Mouse (Mus musculus) midbrain, embryonic 13.5 days (tissue): Measurements from ENCODE around the gene Dbx2. TPM values are rescaled to one million over a fixed set of nuclear protein-coding genes. Genes with fewer than 3 reads are reported as not detected.

Experiments used
- ATAC-seq: fragments of 200-750 bp; cut with Nextera tagmentation; 2 replicates; pipeline ENCODE4 v1.8.0; 2017; ENCODE audit warnings: mild to moderate bottlenecking, moderate TSS enrichment, moderate library complexity
- H3K27ac ChIP-seq: fragments of 300-500 bp; sonication (generic); 2 replicates; pipeline ENCODE4 v1.5.1; 2015; ENCODE audit warnings: inconsistent platforms, mild to moderate bottlenecking, moderate library complexity
- H3K27me3 ChIP-seq: fragments of 300-500 bp; sonication (generic); 2 replicates; pipeline ENCODE4 v1.6.1; 2015; ENCODE audit warnings: mild to moderate bottlenecking, inconsistent platforms
- H3K36me3 ChIP-seq: fragments of 300-500 bp; sonication (generic); 2 replicates; pipeline ENCODE4 v1.6.1; 2015; ENCODE audit warnings: mild to moderate bottlenecking, inconsistent platforms
- H3K4me1 ChIP-seq: fragments of 300-500 bp; sonication (generic); replicated peaks from 2 replicates; pipeline ENCODE4 v1.6.1; 2015; ENCODE audit warnings: inconsistent platforms
- H3K4me2 ChIP-seq: fragments of 300-500 bp; sonication (generic); replicated peaks from 2 replicates; pipeline ENCODE4 v1.6.1; 2015; ENCODE audit warnings: moderate library complexity, mild to moderate bottlenecking, inconsistent platforms
- H3K4me3 ChIP-seq: fragments of 300-500 bp; sonication (generic); replicated peaks from 2 replicates; pipeline ENCODE4 v1.5.1; 2015; ENCODE audit warnings: mild to moderate bottlenecking, inconsistent platforms
- H3K9ac ChIP-seq: fragments of 300-500 bp; sonication (generic); replicated peaks from 2 replicates; pipeline ENCODE4 v1.6.1; 2015; ENCODE audit warnings: mild to moderate bottlenecking, inconsistent platforms
- H3K9me3 ChIP-seq: fragments of 300-500 bp; sonication (generic); 2 replicates; pipeline ENCODE4 v1.6.1; 2016; ENCODE audit warnings: mild to moderate bottlenecking, inconsistent platforms
- WGBS: fragments of 180-500 bp; shearing (Covaris S2); methylation state at CpG from one replicate; pipeline ENCODE4 v1.1.7; 2015; 5-methylcytosine and 5-hydroxymethylcytosine counted together
- polyA plus RNA-seq: library from polyadenylated mRNA; unstranded; fragments of >200 nt; fragmentation: Nextera tagmentation; extraction: Ambion mirVana; gene quantifications from 2 replicates; pipeline ENCODE4 v1.2.1, GENCODE M21; 2015

Gene Dbx2
- polyA plus RNA-seq, 1 experiment from 2014 or later = 1.5 TPM

DNA sequence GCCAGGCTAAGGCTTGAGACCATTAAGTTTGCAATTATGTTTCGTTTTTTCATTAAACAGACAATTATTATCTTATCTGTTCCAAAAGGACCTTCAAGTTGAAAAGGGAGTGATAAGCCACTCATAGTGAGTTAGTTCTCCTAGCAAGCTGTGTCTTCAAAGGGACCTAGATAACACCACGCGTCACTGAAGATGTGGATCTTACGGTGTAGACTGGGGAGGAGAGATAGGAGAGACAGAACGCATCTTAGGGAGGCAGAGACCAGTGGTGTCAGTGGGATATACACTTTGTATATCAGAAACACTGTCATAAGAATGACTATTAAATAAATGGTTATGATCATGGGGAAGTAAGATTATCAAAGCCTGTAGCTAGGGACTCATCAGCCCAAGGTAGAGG is 4.6 kb upstream of the Dbx2 start:
- Histone ChIP-seq H3K27ac (no peak overlapping the region), H3K9me3 (no peaks in the 10 kb centered on the region), H3K36me3 (no peaks in the 10 kb centered on the region), H3K27me3 (peaks cover 38% of the 10 kb centered on the region), H3K4me1 (no peaks in the 10 kb centered on the region), H3K9ac (no peak overlapping the region), H3K4me3 (no peak overlapping the region), H3K4me2 (no peak overlapping the region)
- 90% methylated on average over 5 of the region's 5 CpGs for WGBS
- no peak for ATAC-seq

DNA sequence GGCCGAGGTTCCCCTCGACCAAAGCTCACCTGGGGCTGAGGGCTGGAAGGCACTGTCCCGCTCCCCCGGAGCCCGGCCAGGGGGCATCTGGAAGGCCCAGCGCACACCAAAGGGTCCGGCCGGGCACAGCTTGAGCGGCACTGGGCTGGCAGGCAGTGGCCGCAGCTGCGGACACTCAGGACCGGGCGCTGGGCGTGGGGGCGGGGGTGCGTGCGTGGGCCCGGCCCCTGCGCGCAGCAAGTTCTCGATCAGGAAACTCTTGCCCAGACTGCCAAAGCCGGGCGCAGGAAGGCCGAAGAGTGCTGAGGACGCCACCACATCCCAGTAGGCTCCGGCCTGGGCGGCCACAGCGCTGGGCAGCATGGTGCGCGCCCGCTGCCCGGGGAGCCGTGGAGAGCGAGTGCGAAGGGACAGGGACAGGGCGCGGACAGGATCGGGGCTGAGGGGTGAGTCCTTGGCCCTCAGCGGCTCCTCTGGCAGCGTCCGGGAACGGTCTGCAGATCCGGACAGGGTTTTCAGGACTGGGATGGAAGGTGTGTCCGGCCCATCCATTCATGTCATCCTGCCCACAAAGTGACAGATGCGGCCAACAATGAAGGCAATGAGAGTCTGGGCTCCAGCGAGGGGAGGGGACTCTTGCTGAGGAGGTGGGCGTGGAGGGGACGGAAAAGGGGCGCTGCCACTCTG is 1.4 kb downstream of the Dbx2 start:
- Histone ChIP-seq H3K27ac (no peak overlapping the region), H3K36me3 (no peaks in the 10 kb centered on the region), H3K4me3 (peak overlapping the region; percentile 38), H3K9ac (peak overlapping the region; percentile 10), H3K4me2 (peak overlapping the region; percentile 60), H3K4me1 (peaks cover 22% of the 10 kb centered on the region), H3K9me3 (no peaks in the 10 kb centered on the region), H3K27me3 (peaks cover 89% of the 10 kb centered on the region)
- WGBS = under 1% methylated on average over 49 of the region's 49 CpGs
- 0 out of 2 replicates have a peak, but pooled peaks have one; percentile 45 for ATAC-seq

DNA sequence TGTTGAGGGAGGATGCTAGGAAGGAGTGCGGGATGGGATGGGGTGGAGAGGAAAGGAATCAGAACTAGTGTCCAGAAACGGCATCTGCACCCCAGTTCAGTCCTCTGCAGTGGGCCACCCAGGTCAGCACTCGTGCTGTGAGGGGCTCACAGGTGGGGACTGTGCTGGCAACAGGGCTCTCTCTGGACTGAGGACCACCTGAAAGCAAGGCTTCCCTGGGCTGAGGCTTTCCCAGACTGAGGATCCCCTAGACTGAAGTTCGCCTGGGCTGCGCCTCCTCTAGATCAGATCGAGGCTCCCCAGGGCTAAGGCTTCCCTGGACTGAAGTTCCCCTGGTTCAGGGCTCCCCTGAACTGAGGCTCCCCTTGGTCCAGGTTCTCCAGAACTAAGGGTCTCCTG is 1.9 kb downstream of the Dbx2 start:
- peak overlapping the region; percentile 38 for H3K4me3 ChIP-seq
- 1% methylated on average over 6 of the region's 6 CpGs for WGBS
- H3K4me1 ChIP-seq = peaks cover 22% of the 10 kb centered on the region
- 0 out of 2 replicates have a peak, but pooled peaks have one; percentile 53 for ATAC-seq
- H3K27ac ChIP-seq = no peak overlapping the region
- peak overlapping the region; percentile 10 for H3K9ac ChIP-seq
- peak overlapping the region; percentile 60 for H3K4me2 ChIP-seq
- peaks cover 89% of the 10 kb centered on the region for H3K27me3 ChIP-seq
- no peaks in the 10 kb centered on the region for H3K36me3 ChIP-seq
- H3K9me3 ChIP-seq = no peaks in the 10 kb centered on the region

DNA sequence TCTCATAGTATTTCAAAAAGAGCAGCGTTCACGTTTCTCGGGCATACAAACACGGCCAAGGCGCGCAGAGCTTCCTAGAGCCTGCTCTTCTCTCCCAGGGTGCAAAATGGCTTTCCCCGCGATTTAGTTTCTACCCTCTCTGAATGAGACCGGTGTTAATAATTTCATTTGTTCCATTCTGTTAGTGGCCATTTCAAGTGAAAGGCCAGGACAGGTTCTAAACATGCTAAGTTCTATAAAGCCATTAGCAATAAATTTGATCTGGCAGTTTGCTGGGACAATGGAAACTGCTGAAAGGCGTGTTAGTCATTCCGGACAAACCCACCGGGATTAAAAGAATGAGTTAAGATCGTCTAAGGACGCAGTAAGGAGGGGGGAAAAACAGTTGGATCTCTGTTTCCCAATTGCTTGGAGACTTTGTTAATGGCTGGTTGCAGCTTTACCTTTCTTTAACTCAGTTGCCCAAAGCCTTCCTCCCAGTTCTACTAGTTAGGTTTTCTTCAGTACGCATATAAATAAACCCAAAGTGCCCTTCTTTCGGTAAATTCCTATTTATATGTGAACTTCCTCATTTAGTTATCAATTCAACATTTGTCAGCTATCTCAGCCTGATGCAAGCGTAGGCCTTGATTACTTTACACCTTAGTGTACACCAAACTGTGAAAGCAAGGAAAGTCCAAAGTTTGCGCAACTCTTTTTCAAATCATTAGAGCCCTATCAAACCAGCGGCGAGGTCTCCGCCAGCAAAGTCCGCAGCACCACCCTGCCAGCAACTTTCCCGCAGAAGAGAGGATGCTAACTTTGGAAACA is 2.7 kb downstream of the Dbx2 start:
- no peak for ATAC-seq
- Histone ChIP-seq H3K27me3 (peaks cover 92% of the 10 kb centered on the region), H3K4me1 (peaks cover 22% of the 10 kb centered on the region), H3K9me3 (no peaks in the 10 kb centered on the region), H3K27ac (no peak overlapping the region), H3K9ac (no peak overlapping the region), H3K4me2 (peak overlapping the region; percentile 60; the same call in 1 of the 2 replicates), H3K36me3 (no peaks in the 10 kb centered on the region), H3K4me3 (no peak overlapping the region)
- 1% methylated on average over 23 of the region's 23 CpGs for WGBS

DNA sequence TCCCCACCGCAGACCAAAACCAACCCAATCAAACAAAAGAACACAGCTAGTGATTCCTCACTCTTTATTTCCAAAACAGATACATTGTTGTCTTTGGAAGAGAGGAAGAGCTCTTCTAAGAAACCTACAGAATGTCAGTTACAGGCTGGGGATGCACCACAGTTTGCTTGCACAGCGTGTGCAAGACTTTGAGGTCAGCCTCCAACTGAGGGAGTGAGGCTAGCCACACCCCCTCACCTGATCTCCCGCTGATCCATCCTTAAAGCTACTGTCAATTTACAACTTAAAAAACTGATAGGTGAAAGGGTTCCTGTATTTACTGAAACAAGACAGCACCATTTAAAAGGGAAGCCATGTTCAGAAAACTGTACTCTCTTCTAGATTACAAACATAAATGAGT is 3.9 kb downstream of the Dbx2 start:
- Histone ChIP-seq H3K36me3 (no peaks in the 10 kb centered on the region), H3K4me3 (no peak overlapping the region), H3K4me1 (peaks cover 22% of the 10 kb centered on the region), H3K27me3 (peaks cover 97% of the 10 kb centered on the region), H3K9me3 (no peaks in the 10 kb centered on the region), H3K4me2 (no peak overlapping the region), H3K9ac (no peak overlapping the region), H3K27ac (no peak overlapping the region)
- ATAC-seq = no peak
- WGBS = 0% methylated on average over 3 of the region's 3 CpGs

DNA sequence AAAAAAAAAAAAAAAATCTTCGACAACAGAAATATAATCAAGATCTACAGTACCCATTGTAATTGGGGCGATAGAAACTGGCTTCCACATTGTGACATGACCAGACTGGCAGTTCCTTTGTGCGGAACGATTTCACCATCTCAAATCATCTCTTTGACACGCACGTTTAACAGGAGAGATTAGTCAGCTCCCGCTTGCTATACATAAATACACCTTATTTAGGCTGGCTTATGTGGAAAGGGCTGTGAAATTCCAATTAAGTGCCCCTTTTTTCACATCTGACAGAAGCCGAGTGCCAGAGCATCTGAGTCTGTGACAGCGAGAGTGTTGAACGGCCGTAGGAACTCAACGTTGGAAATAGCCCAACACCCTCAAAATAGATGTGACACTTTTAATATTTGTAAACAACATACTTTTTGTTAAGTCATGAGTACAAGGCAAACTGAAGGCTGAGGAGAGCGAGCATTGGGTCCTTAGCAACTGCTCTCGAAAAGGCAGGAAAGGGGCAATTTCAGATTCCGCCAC is 12.2 kb downstream of the Dbx2 start:
- peaks cover 95% of the 10 kb centered on the region for H3K27me3 ChIP-seq
- H3K4me2 ChIP-seq = no peak overlapping the region
- peaks cover 20% of the 10 kb centered on the region for H3K4me1 ChIP-seq
- no peak overlapping the region for H3K27ac ChIP-seq
- ATAC-seq = peak; percentile 30; the same call in 1 of the 2 replicates
- H3K4me3 ChIP-seq = no peak overlapping the region
- no peaks in the 10 kb centered on the region for H3K36me3 ChIP-seq
- WGBS = 31% methylated on average over 15 of the region's 15 CpGs
- no peaks in the 10 kb centered on the region for H3K9me3 ChIP-seq
- H3K9ac ChIP-seq = no peak overlapping the region

DNA sequence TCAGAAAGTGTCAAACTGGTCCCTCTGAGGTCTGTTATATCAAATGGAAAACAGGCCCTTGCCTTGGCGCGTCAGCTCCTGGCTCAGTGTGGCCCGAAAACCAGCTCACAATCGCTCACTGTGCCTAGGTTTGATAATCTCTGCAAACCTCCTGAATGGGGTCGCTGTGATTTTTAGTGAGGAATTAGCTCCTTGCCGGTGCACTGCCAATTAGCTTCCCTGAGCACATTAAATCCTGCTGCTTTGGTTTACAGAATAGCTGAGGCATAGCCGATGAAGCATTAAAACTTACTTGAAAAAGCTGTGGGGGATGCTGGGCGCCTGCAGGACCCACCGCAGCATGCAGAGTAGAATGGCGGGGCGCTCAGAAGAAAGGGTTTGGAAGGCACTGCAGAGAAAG is 15.4 kb downstream of the Dbx2 start:
- H3K27me3 ChIP-seq = peaks cover 94% of the 10 kb centered on the region
- H3K9me3 ChIP-seq = no peaks in the 10 kb centered on the region
- H3K9ac ChIP-seq = no peak overlapping the region
- no peaks in the 10 kb centered on the region for H3K36me3 ChIP-seq
- no peak overlapping the region for H3K27ac ChIP-seq
- H3K4me1 ChIP-seq = peaks cover 20% of the 10 kb centered on the region
- H3K4me3 ChIP-seq = no peak overlapping the region
- 2% methylated on average over 11 of the region's 11 CpGs for WGBS
- no peak for ATAC-seq
- H3K4me2 ChIP-seq = peak overlapping the region; percentile 28

DNA sequence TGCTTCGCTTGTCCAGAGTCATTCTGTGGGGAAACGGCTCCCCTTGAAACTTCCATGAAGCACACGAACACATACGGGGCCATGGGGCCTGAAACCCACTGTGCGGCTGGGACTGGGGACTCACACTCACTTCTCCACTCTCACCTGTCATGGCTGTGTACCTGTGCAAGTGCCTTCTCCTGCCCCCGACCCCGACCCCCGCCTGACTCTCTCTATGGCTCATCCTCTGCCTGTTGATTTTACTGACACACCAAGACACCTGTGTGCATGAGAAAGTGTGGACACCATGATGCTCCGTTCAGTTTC is 16.0 kb downstream of the Dbx2 start:
- H3K9ac ChIP-seq = no peak overlapping the region
- H3K9me3 ChIP-seq = no peaks in the 10 kb centered on the region
- H3K27me3 ChIP-seq = peaks cover 94% of the 10 kb centered on the region
- H3K4me3 ChIP-seq = 0 out of 2 replicates have a peak overlapping the region, but pooled peaks have one; percentile 16
- peak overlapping the region; percentile 28 for H3K4me2 ChIP-seq
- ATAC-seq = no peak
- H3K4me1 ChIP-seq = peaks cover 20% of the 10 kb centered on the region
- H3K27ac ChIP-seq = no peak overlapping the region
- H3K36me3 ChIP-seq = no peaks in the 10 kb centered on the region
- 21% methylated on average over 9 of the region's 9 CpGs for WGBS

DNA sequence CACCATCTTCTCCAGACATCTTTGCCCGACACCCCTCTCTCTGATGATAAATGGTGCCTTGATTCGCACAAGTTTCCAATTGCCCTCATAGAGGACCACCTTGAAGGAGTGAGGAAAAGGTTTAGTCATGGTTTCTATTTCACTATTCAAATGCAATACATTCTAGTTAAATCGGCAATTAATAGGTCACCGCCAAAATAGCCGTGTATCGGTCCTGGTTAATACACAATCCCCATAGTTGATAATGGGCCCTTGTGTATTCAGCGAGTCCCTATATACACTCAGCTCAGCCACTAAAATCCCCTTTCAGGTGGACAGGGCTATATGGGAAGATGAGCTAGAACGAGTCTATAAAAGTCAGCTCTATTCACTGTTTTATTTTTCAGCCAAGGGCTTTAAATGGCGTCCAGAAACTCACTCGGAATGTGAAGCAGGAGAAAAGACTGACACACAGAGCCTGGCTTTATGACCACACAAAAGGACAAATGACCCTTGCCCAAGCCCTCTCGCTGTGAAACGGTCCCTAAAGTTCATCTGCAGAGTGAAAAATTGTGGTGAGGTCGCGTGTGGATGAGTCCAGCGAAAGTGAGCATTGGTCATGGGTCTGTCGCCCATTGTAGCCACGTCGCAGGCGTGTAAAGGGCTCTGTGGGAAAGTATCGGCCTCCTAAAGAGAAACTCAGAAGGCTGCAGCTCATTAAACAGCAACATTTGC is 16.5 kb downstream of the Dbx2 start:
- ATAC-seq = no peak
- H3K4me3 ChIP-seq = 0 out of 2 replicates have a peak overlapping the region, but pooled peaks have one; percentile 16
- 20% methylated on average over 20 of the region's 20 CpGs for WGBS
- H3K36me3 ChIP-seq = no peaks in the 10 kb centered on the region
- H3K27ac ChIP-seq = no peak overlapping the region
- H3K9me3 ChIP-seq = no peaks in the 10 kb centered on the region
- no peak overlapping the region for H3K9ac ChIP-seq
- H3K27me3 ChIP-seq = peaks cover 94% of the 10 kb centered on the region
- peaks cover 20% of the 10 kb centered on the region for H3K4me1 ChIP-seq
- peak overlapping the region; percentile 28 for H3K4me2 ChIP-seq

DNA sequence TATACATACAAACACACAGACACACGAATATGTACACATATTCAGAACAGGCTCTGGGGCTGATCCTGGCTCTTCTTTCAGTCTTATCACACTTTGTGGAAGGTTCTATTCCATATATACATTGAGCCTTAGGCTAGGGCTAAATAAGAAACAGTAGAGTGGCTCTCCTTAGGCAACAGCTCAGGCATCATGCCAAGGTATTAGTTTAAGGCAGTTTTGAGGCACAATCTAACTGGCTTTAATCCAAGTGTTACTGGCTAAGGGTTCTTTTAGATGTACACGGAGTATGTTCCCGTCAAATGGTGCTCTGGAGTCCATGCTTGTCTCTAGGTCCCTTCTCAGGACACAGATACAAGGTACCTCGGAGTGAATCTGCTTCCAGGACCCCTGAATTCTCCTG is 31.4 kb downstream of the Dbx2 start:
- Histone ChIP-seq H3K9me3 (no peaks in the 10 kb centered on the region), H3K27me3 (peaks cover 7% of the 10 kb centered on the region; the same call in 1 of the 2 replicates), H3K36me3 (no peaks in the 10 kb centered on the region), H3K27ac (no peak overlapping the region), H3K4me2 (no peak overlapping the region), H3K4me1 (no peaks in the 10 kb centered on the region), H3K4me3 (no peak overlapping the region), H3K9ac (no peak overlapping the region)
- WGBS = 88% methylated on average over 4 of the region's 4 CpGs
- no peak for ATAC-seq

DNA sequence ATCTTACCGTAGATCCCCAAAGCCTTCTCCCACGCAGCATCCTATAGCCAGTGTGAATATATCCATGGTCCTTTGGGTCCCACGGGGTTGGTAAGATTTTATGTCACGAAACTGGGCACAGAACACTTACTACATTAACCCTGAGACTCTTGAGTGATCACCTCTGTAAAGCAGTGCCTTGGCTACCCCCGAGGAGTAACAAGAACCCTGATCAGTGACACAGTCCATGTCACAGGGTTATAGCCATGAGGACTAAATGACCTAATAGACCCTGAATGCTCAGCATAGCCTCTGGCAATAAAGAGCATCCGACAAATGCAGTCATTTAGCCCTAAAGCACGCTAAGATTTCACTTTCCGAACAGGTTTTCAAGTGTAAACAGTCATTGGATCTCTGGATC is 33.0 kb downstream of the Dbx2 start:
- no peak overlapping the region for H3K4me3 ChIP-seq
- WGBS = 87% methylated on average over 8 of the region's 8 CpGs
- H3K27me3 ChIP-seq = 0 out of 2 replicates have a peak, but pooled peaks cover 2% of the 10 kb centered on the region
- no peaks in the 10 kb centered on the region for H3K36me3 ChIP-seq
- no peak overlapping the region for H3K27ac ChIP-seq
- H3K4me1 ChIP-seq = no peaks in the 10 kb centered on the region
- H3K9ac ChIP-seq = no peak overlapping the region
- no peak for ATAC-seq
- H3K9me3 ChIP-seq = no peaks in the 10 kb centered on the region
- H3K4me2 ChIP-seq = no peak overlapping the region

DNA sequence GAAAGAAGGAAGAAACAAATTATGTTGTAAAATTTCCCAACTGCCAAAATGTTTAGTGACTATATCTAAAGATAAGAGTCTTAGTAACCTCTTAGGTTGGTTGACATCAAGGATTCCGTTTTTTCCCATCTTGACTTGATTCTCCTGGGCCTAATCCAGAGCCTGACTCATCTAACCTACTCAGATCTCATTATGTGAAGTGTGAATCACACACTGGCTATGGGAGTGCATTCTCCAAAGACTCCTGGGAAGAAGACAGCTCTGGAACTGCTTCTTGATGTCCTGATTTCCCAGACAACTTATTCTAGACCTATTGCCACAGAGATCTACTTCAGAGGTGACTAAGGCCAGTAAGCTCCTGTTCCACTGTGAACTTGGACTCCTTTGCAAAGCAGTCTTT is 43.2 kb downstream of the Dbx2 start:
- H3K4me2 ChIP-seq = no peak overlapping the region
- no peaks in the 10 kb centered on the region for H3K27me3 ChIP-seq
- H3K4me3 ChIP-seq = no peak overlapping the region
- no peaks in the 10 kb centered on the region for H3K36me3 ChIP-seq
- no peak for ATAC-seq
- 83% methylated on average over 1 of the region's 1 CpGs for WGBS
- no peaks in the 10 kb centered on the region for H3K4me1 ChIP-seq
- H3K9ac ChIP-seq = no peak overlapping the region
- no peak overlapping the region for H3K27ac ChIP-seq
- H3K9me3 ChIP-seq = no peaks in the 10 kb centered on the region
